Mouse (Mus musculus) forebrain, embryonic 10.5 days (tissue): ENCODE measurements around the gene Stk38. TPM values are rescaled to one million over a fixed set of nuclear protein-coding genes. Genes with fewer than 3 reads are reported as not detected.

Experiments
- DNase-seq: peaks from one replicate; pipeline ENCODE4 v3.0.0-alpha.2; 2017; ENCODE audit warnings: low spot score; ENCODE audit errors: extremely low spot score
- H3K27ac ChIP-seq: fragments of 300-500 bp; sonication (generic); 2 replicates; pipeline ENCODE4 v1.5.1; 2016; ENCODE audit warnings: mild to moderate bottlenecking
- H3K27me3 ChIP-seq: fragments of 300-500 bp; sonication (generic); 2 replicates; pipeline ENCODE4 v1.6.1; 2016; ENCODE audit warnings: mild to moderate bottlenecking; ENCODE audit not compliant: poor library complexity, severe bottlenecking
- H3K36me3 ChIP-seq: fragments of 300-500 bp; sonication (generic); replicated peaks from 2 replicates; pipeline ENCODE4 v1.6.1; 2016; ENCODE audit warnings: mild to moderate bottlenecking, moderate library complexity
- H3K4me1 ChIP-seq: fragments of 300-500 bp; sonication (generic); 2 replicates; pipeline ENCODE4 v1.6.1; 2016
- H3K4me3 ChIP-seq: fragments of 300-500 bp; sonication (generic); 2 replicates; pipeline ENCODE4 v1.5.1; 2016; ENCODE audit warnings: mild to moderate bottlenecking, moderate library complexity
- H3K9me3 ChIP-seq: fragments of 300-500 bp; sonication (generic); 2 replicates; pipeline ENCODE4 v1.6.1; 2016; ENCODE audit warnings: mild to moderate bottlenecking, moderate library complexity
- WGBS: fragments of 180-500 bp; shearing (Covaris S2); methylation state at CpG from one replicate; pipeline ENCODE4 v1.1.7; 2016; 5-methylcytosine and 5-hydroxymethylcytosine counted together
- polyA plus RNA-seq: library from polyadenylated mRNA; unstranded; fragments of >200 nt; fragmentation: Nextera tagmentation; extraction: Ambion mirVana; gene quantifications from 2 replicates; pipeline ENCODE4 v1.2.1, GENCODE M21; 2016

Stk38 gene
- polyA plus RNA-seq, 1 experiment from 2014 or later = 117 TPM

DNA sequence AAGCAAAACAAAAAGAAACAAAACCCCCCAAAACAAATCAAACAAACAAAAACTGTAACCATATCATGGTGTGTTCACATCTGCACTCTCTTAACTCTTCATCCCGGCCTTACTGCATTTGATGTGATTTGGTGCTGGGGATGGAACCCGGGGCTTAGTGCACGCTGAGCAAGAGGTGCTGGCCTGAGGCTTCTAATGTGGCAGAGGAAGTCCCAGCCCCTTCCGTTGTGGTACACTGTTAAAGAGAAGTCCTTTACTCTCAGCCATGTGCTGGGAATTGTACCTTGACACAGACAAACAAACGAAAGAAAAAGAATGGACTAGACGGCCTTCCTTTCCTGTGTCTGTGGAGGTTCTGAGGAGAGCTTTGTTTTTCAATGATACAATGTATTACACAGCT lies 85.7 kb downstream of the Stk38 start:
- no peak overlapping the region for H3K27ac ChIP-seq
- no peaks in the 10 kb centered on the region for H3K36me3 ChIP-seq
- H3K4me1 ChIP-seq = peaks cover 24% of the 10 kb centered on the region
- H3K4me3 ChIP-seq = no peak overlapping the region
- no peaks in the 10 kb centered on the region for H3K9me3 ChIP-seq
- WGBS = 71% methylated on average over 6 of the region's 6 CpGs
- H3K27me3 ChIP-seq = no peaks in the 10 kb centered on the region
- no peak for DNase-seq

DNA sequence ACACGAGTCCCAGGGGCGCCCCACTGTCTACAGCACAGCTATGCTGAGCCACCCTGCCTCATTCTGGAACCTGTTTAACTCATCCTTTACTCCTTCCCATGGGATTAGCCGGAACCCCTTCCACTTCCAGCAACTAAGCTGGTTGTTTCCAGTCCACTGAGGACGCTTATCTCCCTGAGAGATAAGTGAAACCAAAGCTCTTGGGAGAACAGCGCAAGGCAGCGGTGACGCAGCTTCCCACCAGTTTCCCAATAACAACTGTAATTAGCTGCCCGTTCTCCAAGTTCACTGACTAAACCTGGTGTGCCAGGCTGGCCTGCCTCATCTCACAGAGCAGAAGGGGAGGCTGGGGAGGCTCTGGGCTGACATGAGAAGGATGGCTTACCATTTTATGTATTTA lies 86.7 kb downstream of the Stk38 start:
- Histone ChIP-seq H3K27ac (no peak overlapping the region), H3K36me3 (no peaks in the 10 kb centered on the region), H3K4me1 (peaks cover 22% of the 10 kb centered on the region), H3K27me3 (no peaks in the 10 kb centered on the region), H3K4me3 (no peak overlapping the region), H3K9me3 (no peaks in the 10 kb centered on the region)
- no peak for DNase-seq
- 81% methylated on average over 8 of the region's 8 CpGs for WGBS

Other genes starting within 250 kb of the Stk38 start
- 8.4 and 8.7 TPM in 2 replicates for gene Mapk13, start 238.7 kb downstream of the Stk38 start, polyA plus RNA-seq
- gene Brpf3, start 206.9 kb downstream of the Stk38 start, polyA plus RNA-seq = 8.9 and 12.0 TPM in 2 replicates
- not detected in 2 replicates for gene Pnpla1, start 149.6 kb downstream of the Stk38 start, polyA plus RNA-seq
- gene 4930539E08Rik, start 92.7 kb downstream of the Stk38 start, polyA plus RNA-seq = 0.02 and 0.11 TPM in 2 replicates
- gene Pxt1, start 64.2 kb downstream of the Stk38 start, polyA plus RNA-seq = not detected in 2 replicates
- 111 and 113 TPM in 2 replicates for gene Kctd20, start 56.0 kb downstream of the Stk38 start, polyA plus RNA-seq
- 884 TPM in 2 replicates for gene Srsf3, start 24.6 kb upstream of the Stk38 start, polyA plus RNA-seq
- 14.0 and 16.8 TPM in 2 replicates for gene Cdkn1a, start 83.0 kb upstream of the Stk38 start, polyA plus RNA-seq
- 0.20 and 0.25 TPM in 2 replicates for gene Rab44, start 106.2 kb upstream of the Stk38 start, polyA plus RNA-seq
- 5.3 and 6.2 TPM in 2 replicates for gene Cpne5, start 230.2 kb upstream of the Stk38 start, polyA plus RNA-seq